Mouse (Mus musculus) E14TG2a.4 (cell line): ENCODE results near the gene Pemt.

Experiments
- CTCF ChIP-seq: conservative IDR thresholded peaks from 2 replicates; pipeline ENCODE4 v1.5.1; 2014; ENCODE audit warnings: low read length
- NANOG ChIP-seq: IDR thresholded peaks from 2 replicates; pipeline ENCODE4 v1.6.1; 2014; ENCODE audit warnings: borderline replicate concordance, low read length, mixed read lengths
- POU5F1 ChIP-seq: IDR thresholded peaks from 2 replicates; pipeline ENCODE4 v1.6.1; 2014; ENCODE audit warnings: low read length, borderline replicate concordance

DNA sequence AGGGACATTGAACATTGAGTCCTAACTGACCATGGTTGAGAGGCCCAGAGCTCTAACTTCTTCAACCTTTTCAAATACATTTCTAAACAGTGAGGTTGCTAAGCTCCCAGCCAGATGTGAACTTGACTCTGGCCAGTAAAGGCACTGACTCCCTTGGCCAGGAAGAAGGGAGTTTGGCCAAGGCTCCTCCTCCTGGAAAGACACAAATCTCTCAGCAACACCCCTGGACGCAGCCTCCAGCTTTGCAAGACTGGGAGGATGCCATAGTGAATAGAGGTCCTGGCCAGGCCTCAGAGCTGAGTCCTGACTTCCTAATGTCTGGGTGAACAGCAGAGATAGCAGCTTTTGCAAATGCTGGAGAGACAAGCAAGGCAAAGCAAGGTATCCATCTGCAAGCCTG, 40.4 kb upstream of the Pemt start:
- no peak for TF ChIP-seq POU5F1
- no peak for TF ChIP-seq CTCF
- no peak for TF ChIP-seq NANOG
